Mouse (Mus musculus): ENCODE data around the gene Atxn7. TPM values are rescaled to one million over a fixed set of nuclear protein-coding genes. Genes with fewer than 3 reads are reported as not detected.

The Atxn7 gene
- polyA plus RNA-seq, 1 experiment from 2014 or later = 3.8 TPM

DNA sequence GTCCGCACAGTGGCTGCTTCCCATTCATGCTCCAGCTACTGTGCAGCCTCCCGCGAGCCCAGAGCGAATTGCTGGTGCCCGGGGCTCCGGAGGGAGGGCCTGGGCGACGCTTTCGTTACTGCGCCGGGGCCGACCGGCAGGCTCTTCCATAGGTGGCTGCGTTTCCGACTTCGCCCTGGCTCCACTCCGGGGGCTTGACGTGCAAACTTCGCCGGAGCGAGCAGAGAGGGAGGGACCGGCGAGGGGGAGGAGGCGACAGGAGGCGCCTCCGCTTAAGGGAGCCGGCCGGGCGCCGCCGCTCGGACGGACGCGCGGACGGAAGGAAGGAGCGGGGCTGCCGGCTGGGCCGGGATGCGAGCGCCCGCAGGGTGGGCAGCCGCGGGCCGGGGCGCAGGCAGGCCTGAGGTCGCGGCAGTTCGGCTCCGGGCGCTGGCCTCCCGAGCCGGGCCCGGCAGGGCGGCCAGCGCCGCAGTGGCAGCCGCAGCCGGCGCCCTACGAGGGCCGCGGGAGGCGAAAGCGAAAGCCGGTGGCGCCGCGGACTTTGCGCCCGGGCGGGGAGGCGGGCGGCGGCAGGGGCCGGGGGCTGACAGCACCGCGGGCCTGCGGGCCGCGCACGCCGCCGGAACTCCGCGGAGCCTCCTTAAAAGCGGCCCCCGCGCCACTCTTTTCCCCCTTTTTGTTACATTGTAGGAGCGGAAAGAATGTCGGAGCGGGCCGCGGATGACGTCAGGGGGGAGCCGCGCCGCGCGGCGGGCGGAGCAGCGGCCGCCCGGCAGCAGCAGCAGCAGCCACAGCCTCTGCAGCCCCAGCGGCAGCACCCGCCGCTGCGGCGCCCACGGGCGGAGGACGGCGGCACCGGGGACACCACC is 51.4 kb downstream of the Atxn7 start:
- H3K4me1 ChIP-seq (ENCODE audit: control insufficient read depth, insufficient read depth, low read length) = peaks cover 15% of the 10 kb centered on the region
- H3K4me3 ChIP-seq (replicated peaks; ENCODE audit: low read length) = peak overlapping the region; percentile 68
- no peaks in the 10 kb centered on the region for H3K9me3 ChIP-seq (replicated peaks; ENCODE audit: control insufficient read depth, low read length)
- no peaks in the 10 kb centered on the region for H3K27me3 ChIP-seq (ENCODE audit: control insufficient read depth, insufficient read depth, low read length)
- H3K4me2 ChIP-seq (ENCODE audit: low read depth, low read length) = peak overlapping the region; percentile 91
- H3K27ac ChIP-seq (ENCODE audit: low read length) = peak overlapping the region; percentile 99
- H3K9ac ChIP-seq (ENCODE audit: low read length) = peak overlapping the region; percentile 99
- 0 out of 2 replicates have a peak, but pooled peaks cover 3% of the 10 kb centered on the region for H3K36me3 ChIP-seq (ENCODE audit: control insufficient read depth, insufficient read depth, low read length)
- peak; percentile 92 for ATAC-seq (ENCODE audit: insufficient read depth, low FRiP score)
- WGBS = under 1% methylated on average over 83 of the region's 116 CpGs

DNA sequence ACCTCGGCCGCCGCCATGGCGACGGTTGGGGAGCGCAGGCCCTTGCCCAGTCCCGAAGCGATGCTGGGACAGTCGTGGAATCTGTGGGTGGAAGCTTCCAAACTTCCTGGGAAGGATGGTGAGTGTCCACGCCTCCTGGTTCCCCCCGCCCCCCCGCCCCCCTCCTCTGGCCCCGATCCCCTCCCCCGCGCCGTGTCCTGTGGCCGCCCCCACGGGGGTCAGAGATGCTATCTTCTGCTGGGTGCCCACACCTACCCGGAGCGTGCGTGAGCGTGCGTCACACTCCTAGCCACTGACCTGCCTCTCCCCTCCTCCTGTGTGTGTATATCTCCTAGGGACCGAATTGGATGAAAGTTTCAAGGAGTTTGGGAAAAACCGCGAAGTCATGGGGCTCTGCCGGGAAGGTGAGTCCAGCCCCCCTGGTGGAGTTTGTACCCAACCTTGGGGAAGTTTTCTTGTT is 52.0 kb downstream of the Atxn7 start:
- 0 out of 2 replicates have a peak, but pooled peaks cover 3% of the 10 kb centered on the region for H3K36me3 ChIP-seq (ENCODE audit: control insufficient read depth, insufficient read depth, low read length)
- H3K4me2 ChIP-seq (ENCODE audit: low read depth, low read length) = peak overlapping the region; percentile 67
- H3K27me3 ChIP-seq (ENCODE audit: control insufficient read depth, insufficient read depth, low read length) = no peaks in the 10 kb centered on the region
- WGBS = under 1% methylated on average over 26 of the region's 27 CpGs
- H3K9ac ChIP-seq (ENCODE audit: low read length) = peak overlapping the region; percentile 99
- H3K27ac ChIP-seq (ENCODE audit: low read length) = peak overlapping the region; percentile 99
- H3K4me3 ChIP-seq (replicated peaks; ENCODE audit: low read length) = peak overlapping the region; percentile 68
- no peaks in the 10 kb centered on the region for H3K9me3 ChIP-seq (replicated peaks; ENCODE audit: control insufficient read depth, low read length)
- peaks cover 15% of the 10 kb centered on the region for H3K4me1 ChIP-seq (ENCODE audit: control insufficient read depth, insufficient read depth, low read length)
- peak; percentile 73 for ATAC-seq (ENCODE audit: insufficient read depth, low FRiP score)

DNA sequence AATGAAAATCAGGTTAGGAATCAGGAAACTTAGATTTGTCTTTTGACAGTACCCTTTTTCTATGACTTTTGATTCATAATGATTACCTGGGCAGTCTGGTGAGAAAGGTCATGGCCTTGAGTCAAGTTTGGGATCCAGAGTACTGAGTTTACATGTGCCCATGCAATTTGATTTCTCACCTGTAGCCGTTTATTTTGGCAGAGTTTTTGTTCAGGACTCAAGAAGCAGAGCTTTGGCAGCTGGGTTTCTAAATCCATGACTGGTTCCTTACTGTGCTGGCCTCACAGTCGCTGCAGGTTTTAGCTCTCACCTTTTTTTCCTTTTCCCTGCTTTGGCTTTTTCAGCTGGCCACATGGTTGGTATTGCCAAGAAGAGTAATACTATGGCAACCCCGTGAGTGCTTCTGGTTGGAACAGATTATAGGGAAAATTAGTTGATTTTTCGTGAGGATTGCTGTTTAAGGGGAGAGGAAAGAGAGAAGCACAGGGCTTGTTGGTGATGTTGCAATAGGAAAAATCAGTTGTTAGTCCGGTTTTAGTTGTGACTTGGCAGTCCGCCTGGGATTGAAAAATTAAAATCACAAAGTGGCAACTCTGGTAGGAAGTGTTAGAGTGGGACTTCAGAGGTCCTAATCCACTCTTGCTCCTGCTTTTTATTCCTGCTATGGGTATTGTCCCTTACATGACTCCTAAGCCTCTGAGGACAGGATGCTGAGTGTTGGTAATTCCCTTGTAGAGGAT is 53.6 kb downstream of the Atxn7 start:
- 76% methylated on average over 6 of the region's 6 CpGs for WGBS
- Histone ChIP-seq H3K9ac (ENCODE audit: low read length) (0 out of 2 replicates have a peak overlapping the region, but pooled peaks have one; percentile 5), H3K4me1 (ENCODE audit: control insufficient read depth, insufficient read depth, low read length) (peaks cover 15% of the 10 kb centered on the region), H3K27me3 (ENCODE audit: control insufficient read depth, insufficient read depth, low read length) (no peaks in the 10 kb centered on the region), H3K4me3 (replicated peaks; ENCODE audit: low read length) (no peak overlapping the region), H3K4me2 (ENCODE audit: low read depth, low read length) (no peak overlapping the region), H3K9me3 (replicated peaks; ENCODE audit: control insufficient read depth, low read length) (no peaks in the 10 kb centered on the region), H3K36me3 (ENCODE audit: control insufficient read depth, insufficient read depth, low read length) (0 out of 2 replicates have a peak, but pooled peaks cover 3% of the 10 kb centered on the region), H3K27ac (ENCODE audit: low read length) (peak overlapping the region; percentile 67; the same call in 1 of the 2 replicates)
- no peak for ATAC-seq (ENCODE audit: insufficient read depth, low FRiP score)

DNA sequence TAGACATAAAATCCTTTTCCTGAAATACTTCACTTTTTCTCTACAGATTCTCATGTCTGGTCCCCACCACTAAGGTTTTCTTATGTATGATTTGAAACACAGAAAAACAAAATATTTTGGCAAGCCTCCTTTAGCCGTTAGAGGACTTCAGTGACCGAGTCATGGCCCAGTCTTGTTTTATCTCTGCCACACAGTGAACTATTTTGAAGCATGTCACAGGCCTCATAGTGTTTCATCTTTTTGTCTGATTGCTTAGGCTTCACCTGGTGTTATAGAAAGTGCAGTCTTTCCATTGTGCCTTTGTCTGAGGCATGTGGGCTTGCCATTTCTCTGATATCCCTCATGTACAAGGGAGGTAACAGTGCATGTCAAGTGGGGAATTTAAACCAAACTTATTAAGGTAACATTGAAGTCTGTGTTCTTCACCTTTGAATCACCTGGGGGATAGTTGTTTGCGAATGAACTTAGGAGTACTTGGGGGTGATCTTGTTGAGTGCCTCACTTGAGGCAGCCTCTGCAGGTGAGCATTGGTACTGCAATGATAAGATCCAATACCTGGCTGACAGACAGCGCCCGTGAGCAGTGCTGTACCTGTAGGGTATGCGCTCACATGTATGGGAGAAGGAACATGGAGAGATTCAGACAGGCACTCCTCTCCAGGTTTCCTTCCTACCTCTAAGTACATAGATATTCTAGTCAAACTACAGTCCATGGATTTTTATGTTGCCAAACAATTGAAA is 58.1 kb downstream of the Atxn7 start:
- no peaks in the 10 kb centered on the region for H3K9me3 ChIP-seq (replicated peaks; ENCODE audit: control insufficient read depth, low read length)
- no peak for ATAC-seq (ENCODE audit: insufficient read depth, low FRiP score)
- H3K4me1 ChIP-seq (ENCODE audit: control insufficient read depth, insufficient read depth, low read length) = peaks cover 7% of the 10 kb centered on the region; the same call in 1 of the 2 replicates
- H3K4me2 ChIP-seq (ENCODE audit: low read depth, low read length) = no peak overlapping the region
- 0 out of 2 replicates have a peak, but pooled peaks cover 3% of the 10 kb centered on the region for H3K36me3 ChIP-seq (ENCODE audit: control insufficient read depth, insufficient read depth, low read length)
- no peaks in the 10 kb centered on the region for H3K27me3 ChIP-seq (ENCODE audit: control insufficient read depth, insufficient read depth, low read length)
- H3K4me3 ChIP-seq (replicated peaks; ENCODE audit: low read length) = no peak overlapping the region
- no peak overlapping the region for H3K9ac ChIP-seq (ENCODE audit: low read length)
- 78% methylated on average over 6 of the region's 6 CpGs for WGBS
- H3K27ac ChIP-seq (ENCODE audit: low read length) = no peak overlapping the region

DNA sequence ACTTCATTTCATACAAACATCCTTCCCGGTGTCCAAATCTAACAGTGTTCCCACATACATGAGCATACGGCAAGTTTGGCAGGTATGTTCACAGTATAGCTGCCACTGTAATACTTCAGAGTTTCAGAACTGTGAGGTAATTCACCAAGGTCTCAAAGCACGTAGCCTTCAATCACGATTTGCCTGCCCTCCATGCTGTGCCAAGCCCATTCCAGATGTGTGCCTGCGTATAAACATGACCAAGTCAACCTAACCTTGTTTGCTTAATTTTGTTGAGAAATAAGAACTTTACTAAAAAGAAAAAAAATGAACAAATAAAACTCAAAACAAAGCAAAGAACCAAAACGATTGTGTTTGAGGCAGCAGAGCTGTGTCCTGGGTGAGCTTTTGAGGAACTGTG is 60.0 kb downstream of the Atxn7 start:
- Histone ChIP-seq H3K9ac (ENCODE audit: low read length) (no peak overlapping the region), H3K27me3 (ENCODE audit: control insufficient read depth, insufficient read depth, low read length) (no peaks in the 10 kb centered on the region), H3K9me3 (replicated peaks; ENCODE audit: control insufficient read depth, low read length) (no peaks in the 10 kb centered on the region), H3K4me3 (replicated peaks; ENCODE audit: low read length) (no peak overlapping the region), H3K4me2 (ENCODE audit: low read depth, low read length) (no peak overlapping the region), H3K4me1 (ENCODE audit: control insufficient read depth, insufficient read depth, low read length) (no peaks in the 10 kb centered on the region), H3K36me3 (ENCODE audit: control insufficient read depth, insufficient read depth, low read length) (no peaks in the 10 kb centered on the region), H3K27ac (ENCODE audit: low read length) (no peak overlapping the region)
- 89% methylated on average over 6 of the region's 6 CpGs for WGBS
- ATAC-seq (ENCODE audit: insufficient read depth, low FRiP score) = no peak

DNA sequence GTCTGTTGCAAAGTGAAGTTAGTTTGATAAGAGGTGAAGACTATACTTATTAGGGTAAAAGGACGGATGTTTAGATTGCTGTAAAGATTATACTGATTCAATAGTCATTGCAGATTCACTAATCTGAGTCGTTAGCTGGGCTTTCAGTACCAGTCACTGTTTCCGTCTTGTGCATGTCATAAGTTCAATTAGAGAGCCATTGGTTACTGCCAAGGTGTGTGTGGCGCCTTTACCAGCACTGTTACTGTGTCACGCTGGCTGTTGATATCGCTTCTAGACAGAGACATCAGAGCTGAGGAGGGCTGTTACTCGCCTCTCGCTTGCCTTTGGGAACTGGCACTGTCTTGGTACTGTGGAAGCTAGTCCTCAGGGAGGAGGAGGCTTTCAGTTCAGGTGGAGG is 64.6 kb downstream of the Atxn7 start:
- H3K9me3 ChIP-seq (replicated peaks; ENCODE audit: control insufficient read depth, low read length) = no peaks in the 10 kb centered on the region
- no peak overlapping the region for H3K27ac ChIP-seq (ENCODE audit: low read length)
- H3K36me3 ChIP-seq (ENCODE audit: control insufficient read depth, insufficient read depth, low read length) = no peaks in the 10 kb centered on the region
- no peak overlapping the region for H3K4me2 ChIP-seq (ENCODE audit: low read depth, low read length)
- H3K4me3 ChIP-seq (replicated peaks; ENCODE audit: low read length) = no peak overlapping the region
- no peak overlapping the region for H3K9ac ChIP-seq (ENCODE audit: low read length)
- H3K4me1 ChIP-seq (ENCODE audit: control insufficient read depth, insufficient read depth, low read length) = no peaks in the 10 kb centered on the region
- no peaks in the 10 kb centered on the region for H3K27me3 ChIP-seq (ENCODE audit: control insufficient read depth, insufficient read depth, low read length)
- WGBS = 87% methylated on average over 8 of the region's 8 CpGs
- ATAC-seq (ENCODE audit: insufficient read depth, low FRiP score) = no peak

DNA sequence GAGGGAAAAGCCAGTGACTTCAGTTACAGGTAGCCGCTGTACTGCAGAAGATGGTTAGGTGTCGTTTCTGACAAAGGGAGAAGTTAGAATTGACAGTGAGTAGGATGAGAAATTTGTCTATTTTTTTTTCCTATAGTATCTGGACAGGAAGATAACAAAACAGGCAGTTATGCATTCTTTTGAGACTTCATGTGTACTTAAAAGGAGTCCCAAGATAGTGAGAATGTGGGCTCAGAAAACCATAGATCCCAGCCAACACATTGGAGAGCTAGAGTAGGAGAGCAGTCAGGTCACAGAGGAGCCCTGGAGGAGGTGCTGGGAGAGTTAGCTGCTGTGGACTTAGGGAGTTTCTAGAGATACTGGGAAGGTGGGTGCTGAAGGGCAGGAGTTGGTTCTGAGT is 69.4 kb downstream of the Atxn7 start:
- Histone ChIP-seq H3K9me3 (replicated peaks; ENCODE audit: control insufficient read depth, low read length) (no peaks in the 10 kb centered on the region), H3K4me1 (ENCODE audit: control insufficient read depth, insufficient read depth, low read length) (no peaks in the 10 kb centered on the region), H3K27me3 (ENCODE audit: control insufficient read depth, insufficient read depth, low read length) (no peaks in the 10 kb centered on the region), H3K4me3 (replicated peaks; ENCODE audit: low read length) (no peak overlapping the region), H3K4me2 (ENCODE audit: low read depth, low read length) (no peak overlapping the region), H3K9ac (ENCODE audit: low read length) (no peak overlapping the region), H3K36me3 (ENCODE audit: control insufficient read depth, insufficient read depth, low read length) (no peaks in the 10 kb centered on the region), H3K27ac (ENCODE audit: low read length) (no peak overlapping the region)
- no peak for ATAC-seq (ENCODE audit: insufficient read depth, low FRiP score)
- 81% methylated on average over 2 of the region's 2 CpGs for WGBS

DNA sequence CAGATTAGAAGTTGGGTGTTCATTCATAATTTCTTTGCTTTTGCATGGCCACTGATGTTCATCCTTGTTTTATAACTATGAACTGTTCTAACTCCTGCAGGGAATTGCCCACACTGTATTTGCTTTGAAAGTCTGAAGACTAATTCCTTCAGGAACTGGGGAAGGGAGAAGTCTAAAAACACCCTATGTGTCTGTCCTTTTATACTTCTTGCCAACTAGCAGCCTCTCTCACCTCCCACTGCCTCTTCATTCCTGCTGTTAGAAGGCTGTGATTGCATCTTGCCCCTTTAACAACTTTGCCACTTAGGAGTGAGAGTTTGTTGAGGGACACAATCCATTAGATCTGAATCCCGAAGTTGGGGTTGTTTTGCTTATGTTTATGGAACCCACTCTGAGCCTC is 71.6 kb downstream of the Atxn7 start:
- no peak overlapping the region for H3K4me3 ChIP-seq (replicated peaks; ENCODE audit: low read length)
- H3K27ac ChIP-seq (ENCODE audit: low read length) = no peak overlapping the region
- no peak overlapping the region for H3K4me2 ChIP-seq (ENCODE audit: low read depth, low read length)
- no peaks in the 10 kb centered on the region for H3K9me3 ChIP-seq (replicated peaks; ENCODE audit: control insufficient read depth, low read length)
- 78% methylated on average over 1 of the region's 1 CpGs for WGBS
- H3K36me3 ChIP-seq (ENCODE audit: control insufficient read depth, insufficient read depth, low read length) = no peaks in the 10 kb centered on the region
- H3K9ac ChIP-seq (ENCODE audit: low read length) = no peak overlapping the region
- ATAC-seq (ENCODE audit: insufficient read depth, low FRiP score) = no peak
- H3K27me3 ChIP-seq (ENCODE audit: control insufficient read depth, insufficient read depth, low read length) = no peaks in the 10 kb centered on the region
- H3K4me1 ChIP-seq (ENCODE audit: control insufficient read depth, insufficient read depth, low read length) = no peaks in the 10 kb centered on the region

All from stomach, embryonic 16.5 days (tissue).